Mouse (Mus musculus) olfactory bulb, adult 2 months (tissue): ENCODE results near the gene Fmo5. TPM values are rescaled to one million over a fixed set of nuclear protein-coding genes. Genes with fewer than 3 reads are reported as not detected.
A peak's percentile ranks its signal among the peaks of the same experiment; 100 is the strongest.

Experiments
- H3K27ac ChIP-seq: fragments of 200-500 bp; 2 replicates; pipeline ENCODE4 v1.5.1; 2012; ENCODE audit warnings: low read depth, low read length; ENCODE audit not compliant: insufficient read depth
- H3K4me1 ChIP-seq: fragments of 200-500 bp; 2 replicates; pipeline ENCODE4 v1.6.1; 2012; ENCODE audit warnings: low read length; ENCODE audit not compliant: control insufficient read depth, insufficient read depth
- H3K4me3 ChIP-seq: fragments of 200-500 bp; 2 replicates; pipeline ENCODE4 v1.5.1; 2012; ENCODE audit warnings: mild to moderate bottlenecking, low read depth, low read length, moderate library complexity; ENCODE audit not compliant: insufficient read depth
- CTCF ChIP-seq: fragments of 200-500 bp; IDR thresholded peaks from 2 replicates; pipeline ENCODE4 v1.5.1; 2012; ENCODE audit warnings: low read depth, mild to moderate bottlenecking, low read length, moderate library complexity; ENCODE audit not compliant: insufficient read depth
- POLR2A ChIP-seq: fragments of 200-500 bp; IDR thresholded peaks from 2 replicates; pipeline ENCODE4 v1.6.1; 2012; ENCODE audit warnings: mild to moderate bottlenecking, low read depth, low read length, moderate library complexity; ENCODE audit not compliant: insufficient read depth
- WGBS: fragments of 180-500 bp; shearing (Covaris S2); methylation state at CpG from one replicate; pipeline ENCODE4 v1.1.7; 2018; 5-methylcytosine and 5-hydroxymethylcytosine counted together
- polyA plus RNA-seq: library from polyadenylated mRNA; stranded (reverse); fragments of >200 nt; gene quantifications from 2 replicates; pipeline ENCODE4 v1.2.4, GENCODE M21; 2012; ENCODE audit warnings: low replicate concordance; ENCODE audit not compliant: missing spikeins, insufficient read depth, insufficient read length

Fmo5 gene
- polyA plus RNA-seq, 1 experiment, result not detected

DNA sequence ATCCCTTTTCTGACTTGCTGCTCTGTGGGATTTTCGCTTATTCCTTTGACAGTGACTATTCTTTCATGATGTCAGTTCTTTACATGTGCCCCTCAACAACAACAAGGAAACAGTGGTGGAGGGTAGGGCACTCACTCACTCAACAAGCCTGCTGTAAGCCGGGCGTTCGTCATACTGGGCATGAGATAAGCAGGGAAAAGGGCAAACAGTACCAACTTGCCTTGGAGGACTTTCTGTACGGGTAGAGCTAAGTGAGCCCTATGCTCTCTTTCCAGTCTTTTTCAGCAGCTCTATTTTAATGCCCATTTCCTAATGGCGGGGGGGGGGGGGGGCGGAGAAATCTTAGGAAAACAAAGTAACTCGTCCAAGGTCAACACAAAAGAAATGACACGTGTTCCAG is 13.4 kb downstream of the Fmo5 start:
- no peak overlapping the region for H3K27ac ChIP-seq
- H3K4me1 ChIP-seq, result no peaks in the 10 kb centered on the region
- H3K4me3 ChIP-seq, result no peak overlapping the region
- TF ChIP-seq CTCF, result no peak
- TF ChIP-seq POLR2A, result no peak
- WGBS, result 89% methylated on average over 9 of the region's 9 CpGs

DNA sequence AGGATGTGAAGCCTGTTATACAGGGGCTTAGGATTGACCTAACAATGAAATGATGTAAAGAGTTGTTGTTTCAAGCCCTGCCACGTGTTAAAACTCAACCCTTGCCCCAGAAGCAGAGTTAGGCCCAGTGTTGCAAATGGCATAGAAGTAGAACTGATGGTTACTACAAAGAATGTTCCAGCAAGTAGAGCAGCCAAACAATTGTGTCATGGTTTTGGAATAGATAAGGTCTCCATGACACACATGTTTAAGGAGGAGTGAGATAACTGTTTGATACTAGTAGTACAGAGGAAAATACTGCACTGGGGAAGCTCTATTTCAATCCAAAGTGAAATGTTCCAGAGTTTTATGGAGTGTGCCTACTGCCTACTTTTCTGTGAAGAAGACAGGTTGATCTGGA is 19.9 kb downstream of the Fmo5 start:
- H3K27ac ChIP-seq, result no peak overlapping the region
- no peak for TF ChIP-seq CTCF
- no peak for TF ChIP-seq POLR2A
- no peak overlapping the region for H3K4me3 ChIP-seq
- 52% methylated on average over 1 of the region's 1 CpGs for WGBS
- H3K4me1 ChIP-seq, result no peaks in the 10 kb centered on the region

GRCm38 (mm10) chr3:97649022-97649421 is 20.4 kb downstream of the Fmo5 start:
- WGBS, result 87% methylated on average over 3 of the region's 3 CpGs
- no peak for TF ChIP-seq POLR2A
- no peak for TF ChIP-seq CTCF

GRCm38 (mm10) chr3:97649469-97649868 is 20.9 kb downstream of the Fmo5 start:
- 82% methylated on average over 6 of the region's 6 CpGs for WGBS
- Histone ChIP-seq H3K4me1 (no peaks in the 10 kb centered on the region), H3K27ac (no peak overlapping the region), H3K4me3 (no peak overlapping the region)
- no peak for TF ChIP-seq POLR2A
- no peak for TF ChIP-seq CTCF

More at GRCm38 (mm10) chr3:97649022-97649421, 20.4 kb downstream of the Fmo5 start:
- H3K4me3 ChIP-seq, result no peak overlapping the region
- no peaks in the 10 kb centered on the region for H3K4me1 ChIP-seq
- H3K27ac ChIP-seq, result no peak overlapping the region

GRCm38 (mm10) chr3:97651604-97652003 is 23.0 kb downstream of the Fmo5 start:
- Histone ChIP-seq H3K4me1 (no peaks in the 10 kb centered on the region), H3K27ac (no peak overlapping the region), H3K4me3 (no peak overlapping the region)
- TF ChIP-seq CTCF, result no peak
- no peak for TF ChIP-seq POLR2A
- 86% methylated on average over 10 of the region's 10 CpGs for WGBS

DNA sequence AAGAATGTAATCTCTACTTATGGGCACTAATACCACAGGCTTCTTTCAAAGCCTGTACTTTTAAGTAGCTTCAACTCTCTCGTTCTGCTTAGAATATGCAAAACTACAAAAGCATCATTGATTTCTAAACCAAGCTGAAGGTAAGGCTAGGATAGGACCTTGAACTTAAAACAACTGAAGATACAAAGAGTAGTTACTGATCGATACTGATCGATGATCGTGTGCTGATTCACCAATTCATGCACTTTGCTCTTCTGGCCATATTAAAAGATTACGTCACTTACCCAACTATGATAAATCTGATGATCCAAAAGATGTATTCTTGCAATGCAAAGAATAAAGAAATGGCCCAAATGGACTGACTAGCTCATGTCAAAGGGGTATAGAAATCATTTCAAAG is 25.2 kb downstream of the Fmo5 start:
- H3K27ac ChIP-seq, result no peak overlapping the region
- TF ChIP-seq CTCF, result no peak
- TF ChIP-seq POLR2A, result no peak
- 88% methylated on average over 5 of the region's 5 CpGs for WGBS
- H3K4me1 ChIP-seq, result no peaks in the 10 kb centered on the region
- no peak overlapping the region for H3K4me3 ChIP-seq

DNA sequence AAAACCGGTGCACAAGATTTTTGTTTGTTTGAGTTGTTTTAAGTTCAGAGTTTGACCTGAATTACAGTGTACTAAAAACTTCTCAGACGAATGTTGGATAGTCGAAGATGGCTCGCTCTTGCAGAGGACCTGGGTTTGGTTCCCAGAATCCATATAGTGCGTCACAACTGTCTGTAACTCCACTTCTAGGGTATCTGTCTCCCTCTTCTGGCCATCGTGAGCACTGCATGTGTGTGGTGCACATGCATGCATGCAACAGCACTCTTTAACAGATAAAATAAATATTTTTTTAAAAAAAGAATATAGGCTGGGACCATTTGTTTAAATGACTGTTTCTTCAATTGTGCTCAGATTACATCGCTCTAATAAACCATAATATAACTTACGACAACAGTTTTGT is 26.3 kb downstream of the Fmo5 start:
- Histone ChIP-seq H3K4me3 (no peak overlapping the region), H3K27ac (no peak overlapping the region), H3K4me1 (no peaks in the 10 kb centered on the region)
- TF ChIP-seq POLR2A (no peak), CTCF (no peak)
- WGBS, result 86% methylated on average over 8 of the region's 8 CpGs

DNA sequence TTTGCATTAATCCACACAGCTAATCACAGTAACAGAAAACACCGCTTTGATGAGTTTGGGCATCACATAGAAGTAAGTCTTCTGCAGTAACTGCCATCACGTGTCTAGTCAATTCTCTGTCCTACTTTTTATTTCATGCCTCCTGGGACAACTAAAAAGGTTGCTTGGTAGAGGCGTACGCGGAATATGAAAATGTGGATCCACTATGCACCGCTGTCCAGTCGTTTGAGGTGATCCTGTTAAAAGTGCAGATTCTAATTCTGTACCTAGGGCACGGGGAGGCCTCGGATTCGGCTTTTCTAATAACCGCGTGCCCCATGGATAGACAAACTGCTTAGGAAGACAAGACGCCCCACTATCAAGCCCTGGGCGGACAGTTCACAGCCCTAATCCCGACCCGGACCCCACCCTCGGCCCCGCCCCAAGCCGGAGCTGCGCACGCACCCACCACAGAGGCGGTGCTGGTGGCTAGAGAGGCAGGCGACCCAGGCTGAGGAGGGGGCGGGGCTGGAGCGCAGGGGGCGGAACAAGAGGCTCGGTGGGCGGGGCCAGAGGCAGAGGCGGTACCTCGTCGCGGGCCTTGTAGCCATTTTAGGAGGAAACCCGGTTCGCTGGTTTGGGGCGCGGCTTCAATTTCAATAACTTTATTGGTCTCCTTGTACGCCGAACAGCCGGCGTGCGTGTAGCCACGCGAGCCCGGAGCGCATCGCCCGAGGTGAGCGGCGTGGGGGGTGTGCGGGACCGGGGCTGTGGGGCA is 29.2 kb downstream of the Fmo5 start, which contains the start of gene Prkab2:
Gene Prkab2, plus strand, starts transcription at position 539 of the 757 bp plus-strand sequence.
- Histone ChIP-seq H3K4me1 (peaks cover 8% of the 10 kb centered on the region; the same call in 1 of the 2 replicates), H3K27ac (peak within 1 kb of the TSS; percentile 63), H3K4me3 (peak within 1 kb of the TSS; percentile 61)
- WGBS, result 2% methylated on average over 51 of the region's 51 CpGs
- peak; percentile 45 for TF ChIP-seq POLR2A
- no peak for TF ChIP-seq CTCF

GRCm38 (mm10) chr3:97658426-97659193 is 30.0 kb downstream of the Fmo5 start:
- Histone ChIP-seq H3K4me3 (peak overlapping the region; percentile 61), H3K4me1 (peaks cover 8% of the 10 kb centered on the region; the same call in 1 of the 2 replicates), H3K27ac (no peak overlapping the region)
- WGBS, result under 1% methylated on average over 50 of the region's 50 CpGs
- TF ChIP-seq POLR2A (no peak), CTCF (no peak)
